Mouse (Mus musculus) mouse trophoblast stem cell (cell line): ENCODE measurements around the gene Lrch3.
"Not testable (repeated sequence)": the region's sequence is repeated elsewhere in the genome, so short reads cannot be mapped to it uniquely, and the experiment has no call there.

Source experiments
- in situ Hi-C, 2 experiments: fragments of 300-500 bp; cut with MseI, MboI; formaldehyde crosslinking; loops; 2 replicates in 1 of 2; 3 replicates in 1 of 2; pipeline ENCODE4 v1.15.1; 2025

Lrch3 gene

DNA sequence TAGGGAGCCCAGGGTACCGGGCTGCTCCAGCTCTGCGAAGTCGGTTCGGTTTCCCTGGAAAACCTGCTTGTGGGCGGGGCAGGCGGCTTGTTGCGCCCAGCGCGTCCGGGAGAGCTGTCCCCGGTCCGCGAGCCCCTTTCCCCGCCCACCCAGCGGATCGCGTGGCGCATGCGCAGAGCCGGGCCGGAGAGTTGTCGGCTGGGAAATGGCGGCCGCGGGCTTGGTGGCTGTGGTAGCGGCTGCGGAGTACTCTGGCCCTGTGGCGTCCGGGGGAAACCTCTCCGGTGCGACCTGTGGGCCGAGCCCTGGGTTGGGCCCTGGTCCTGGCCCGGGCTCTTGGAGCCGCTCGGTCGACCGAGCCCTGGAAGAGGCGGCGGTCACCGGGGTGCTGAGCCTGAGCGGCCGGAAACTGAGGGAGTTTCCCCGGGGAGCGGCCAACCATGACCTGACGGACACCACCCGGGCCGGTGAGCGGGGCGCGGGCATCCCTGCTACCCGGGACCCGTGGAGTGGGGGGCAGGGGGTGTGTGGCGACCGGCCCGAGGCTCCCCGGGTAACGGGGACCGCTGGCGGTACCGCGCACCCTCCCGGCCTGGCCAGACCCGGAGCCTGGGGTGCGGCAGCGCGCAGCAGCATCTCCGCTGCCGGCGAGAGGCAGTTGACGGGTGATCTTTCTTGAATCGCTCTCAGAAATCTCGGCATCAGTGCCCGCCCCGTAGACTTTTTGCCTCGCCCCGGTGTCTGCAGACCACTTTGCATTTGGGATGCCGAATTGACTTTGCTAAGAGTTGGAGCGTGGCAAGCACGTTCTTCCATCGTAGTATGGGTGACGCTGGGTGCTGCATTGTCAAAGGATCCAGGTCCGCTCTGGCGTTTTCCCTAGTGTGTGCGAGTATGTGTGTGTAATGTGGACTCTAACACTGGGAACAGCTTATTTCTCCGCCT is at the start of gene Lrch3:
TSS of gene Lrch3 (plus strand) at position 164 of the 945 bp plus-strand sequence.
- in situ Hi-C loops = no loop called here

DNA sequence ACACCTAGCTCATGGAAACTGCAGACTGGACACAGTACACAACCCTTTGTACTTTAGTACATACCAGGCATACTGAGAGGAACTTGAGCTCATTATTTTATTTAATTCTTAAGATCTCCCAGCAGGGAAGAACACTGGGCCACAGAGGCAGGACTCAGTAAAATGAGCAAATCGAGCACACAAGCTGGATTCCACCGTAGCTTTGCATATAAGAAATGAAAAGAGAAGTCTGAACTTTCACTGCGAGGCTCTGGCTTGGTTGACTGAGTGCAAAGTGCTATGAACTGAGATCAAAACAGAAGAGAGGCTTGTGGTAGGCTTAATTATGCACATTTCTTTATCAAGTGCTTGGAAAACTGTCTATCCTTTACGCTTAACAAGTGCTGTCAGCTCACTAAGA is 48.5 kb upstream of the Lrch3 start:
- in situ Hi-C loops = no loop called here

DNA sequence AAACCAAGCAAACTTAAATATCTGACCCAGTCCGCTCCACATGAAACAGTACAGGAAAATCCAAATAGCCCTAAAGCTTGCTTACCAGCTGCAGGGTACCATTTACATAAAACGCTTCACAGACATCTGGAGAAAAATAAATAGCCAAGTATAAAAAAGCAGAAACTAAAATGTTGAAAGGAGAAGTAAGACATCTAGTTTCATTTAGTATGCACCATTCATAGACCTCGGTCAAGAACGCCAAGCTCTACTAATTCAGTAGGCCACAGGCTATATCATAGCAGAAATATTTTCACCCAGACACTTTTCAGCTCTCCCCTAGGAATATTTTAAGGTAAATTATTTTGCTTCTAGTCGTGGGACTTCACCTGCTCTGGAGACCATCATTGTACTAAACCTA is 47.2 kb upstream of the Lrch3 start:
- in situ Hi-C loops = no loop called here

DNA sequence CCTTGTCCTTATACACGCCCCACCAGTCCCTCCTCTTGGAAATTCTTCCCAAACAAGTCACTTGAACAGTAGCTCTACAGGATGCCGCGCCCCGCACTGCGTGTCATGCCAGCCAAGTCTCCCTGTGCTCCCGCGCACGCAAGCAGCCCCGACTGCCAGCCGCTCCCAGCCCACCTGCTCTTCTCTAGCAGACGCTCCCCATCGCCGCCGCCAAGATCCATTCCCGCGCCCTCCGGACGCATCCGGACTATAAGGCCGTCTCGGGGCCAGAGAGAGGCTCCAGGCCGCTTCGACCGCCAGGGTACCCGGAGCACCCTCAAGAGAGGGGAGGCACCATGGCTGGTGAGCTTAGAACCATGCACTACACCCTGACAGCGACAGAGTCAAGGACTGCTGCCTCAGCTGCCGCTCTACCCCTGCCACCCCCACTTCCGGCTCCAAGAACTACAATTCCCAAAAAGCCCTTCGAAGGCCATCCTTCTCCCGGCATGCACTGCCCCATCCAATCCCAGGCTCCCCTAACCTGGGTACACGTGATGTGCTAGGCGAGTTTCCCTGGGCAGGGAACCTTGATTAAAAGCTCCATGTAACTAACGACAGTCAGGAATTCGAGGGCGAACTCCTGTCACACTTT is 45.9 kb upstream of the Lrch3 start:
- in situ Hi-C loops = no loop called here

DNA sequence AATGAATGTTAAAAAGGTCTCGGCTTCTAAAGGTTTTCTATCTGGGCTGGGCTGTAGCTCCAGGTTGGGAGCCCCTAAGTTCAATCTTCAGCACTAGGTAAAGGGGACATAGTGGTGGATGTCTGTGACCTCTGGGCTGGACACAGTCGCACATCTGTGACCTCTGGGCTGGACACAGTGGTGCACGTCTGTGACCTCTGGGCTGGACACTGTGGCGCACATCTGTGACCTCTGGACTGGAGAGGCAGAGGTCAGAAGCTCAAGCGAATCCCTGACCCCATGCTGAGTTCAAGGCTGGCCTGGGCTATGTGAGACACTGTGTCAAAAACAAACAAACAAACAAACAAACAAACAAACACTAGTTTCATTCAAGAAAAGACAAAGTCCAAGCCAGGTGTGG is 43.7 kb upstream of the Lrch3 start:
- in situ Hi-C loops = no loop called here

DNA sequence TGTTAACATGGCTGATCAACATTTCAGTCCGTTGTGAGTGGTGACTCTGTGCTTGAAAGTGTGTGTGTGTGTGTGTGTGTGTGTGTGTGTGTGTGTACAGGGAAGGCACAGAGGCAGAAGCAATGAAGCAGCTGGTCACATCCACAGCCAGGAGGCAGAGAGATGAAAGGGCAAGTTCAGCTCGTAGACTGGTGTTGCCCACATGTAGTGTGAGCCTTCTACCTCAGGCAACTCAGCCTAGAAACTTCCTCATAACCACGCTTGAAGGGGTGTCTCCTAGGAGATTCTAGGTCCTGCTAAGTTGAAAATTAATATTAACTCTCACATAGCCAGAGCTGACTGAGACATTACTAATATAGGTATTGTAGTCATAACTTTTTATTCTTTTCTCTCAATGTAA is 40.5 kb upstream of the Lrch3 start:
- in situ Hi-C loops = no loop called here

DNA sequence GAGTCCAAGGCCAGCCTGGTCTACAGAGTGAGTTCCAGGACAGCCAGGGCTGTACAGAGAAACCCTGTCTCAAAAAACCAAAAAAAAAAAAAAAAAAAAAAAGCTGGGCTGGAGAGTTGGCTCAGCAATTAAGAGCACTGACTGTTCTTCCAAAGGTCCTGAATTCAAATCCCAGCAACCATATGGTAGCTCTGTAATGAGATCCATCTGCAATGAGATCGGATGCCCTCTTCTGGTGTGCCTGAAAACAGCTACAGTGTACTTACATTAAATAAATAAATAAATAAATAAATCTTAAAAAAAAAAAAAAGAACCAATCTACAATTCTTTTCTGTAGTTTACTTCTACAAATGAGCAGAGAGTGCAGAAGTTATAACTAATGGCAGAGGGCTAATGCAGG is 38.6 kb upstream of the Lrch3 start:
- in situ Hi-C loops = not testable (repeated sequence)

DNA sequence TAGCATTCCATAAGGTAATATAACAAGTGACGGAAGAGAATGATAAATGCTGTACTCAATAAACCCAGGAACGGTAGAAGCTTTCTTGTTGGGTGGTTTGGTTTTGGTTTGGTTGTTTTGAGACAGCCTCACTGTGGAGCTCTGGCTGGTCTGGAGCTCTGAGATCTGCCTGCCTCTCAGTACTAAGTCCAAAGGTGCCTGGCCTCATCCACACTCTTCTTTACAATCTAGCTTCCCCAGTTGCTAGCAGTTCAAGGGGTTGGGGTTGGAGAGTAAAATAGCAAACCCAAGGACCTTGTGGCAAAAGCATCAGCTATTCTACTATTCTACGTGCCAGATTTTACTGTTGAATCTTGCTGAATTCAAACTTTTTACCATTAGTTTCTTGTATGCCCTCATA is 38.1 kb upstream of the Lrch3 start:
- in situ Hi-C loops = no loop called here

DNA sequence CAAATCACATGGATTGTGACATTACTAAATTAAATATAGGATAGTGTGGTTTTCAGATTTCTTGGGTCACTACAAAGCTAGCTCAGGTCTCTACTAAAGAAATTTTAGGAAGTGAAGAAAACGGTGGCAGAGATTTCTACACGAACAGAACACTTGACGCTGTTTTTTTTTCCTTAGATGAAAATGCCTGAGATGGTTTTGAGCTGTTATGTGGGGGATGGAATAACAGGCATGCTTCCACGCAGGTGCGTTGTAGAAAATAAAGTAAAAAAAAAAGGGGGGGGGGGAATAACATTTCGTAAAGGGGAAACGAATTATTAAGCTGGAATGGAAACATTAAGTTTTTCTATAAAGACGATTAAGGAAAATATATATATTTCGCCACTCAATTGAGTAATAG is 37.1 kb upstream of the Lrch3 start:
- in situ Hi-C loops = no loop called here

DNA sequence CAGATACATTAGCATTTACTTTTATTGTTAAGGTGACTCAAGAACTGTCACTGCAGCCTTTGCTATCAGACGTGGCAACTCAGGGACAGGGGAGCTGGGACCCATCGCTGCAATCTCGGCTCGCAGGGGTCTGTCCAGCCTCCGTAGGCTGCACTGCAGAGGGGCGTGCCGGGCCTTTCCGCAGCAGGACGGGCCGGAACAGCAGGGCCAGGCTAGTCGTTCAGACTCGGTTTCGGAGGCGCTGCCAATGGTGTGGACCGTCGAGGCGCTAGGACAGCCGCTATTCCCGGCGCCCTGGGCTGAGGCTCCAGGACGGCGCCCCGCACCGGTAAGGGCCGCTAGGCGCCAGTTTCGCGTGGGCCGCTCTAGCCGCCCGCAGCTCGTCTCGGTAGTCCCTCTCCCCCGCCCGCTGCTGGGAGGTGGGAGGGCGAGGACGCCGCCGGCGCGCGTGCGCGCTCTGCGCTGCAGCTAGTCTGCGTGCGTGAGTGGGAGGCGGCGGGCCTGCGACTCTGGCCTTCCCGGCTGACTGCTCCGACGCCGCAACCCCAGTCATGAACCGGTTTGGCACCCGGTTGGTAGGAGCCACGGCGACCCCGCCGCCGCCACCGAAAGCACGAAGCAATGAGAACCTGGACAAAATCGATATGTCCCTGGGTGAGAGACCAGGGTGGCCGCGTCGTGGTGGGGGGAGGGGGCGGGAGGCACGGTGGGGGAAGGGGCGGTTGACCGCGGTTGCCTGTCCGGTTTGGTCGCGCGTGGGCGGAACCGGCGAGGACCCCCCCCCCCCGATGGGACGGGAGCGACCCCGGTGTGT is 36.4 kb upstream of the Lrch3 start, which contains the start of the genes Fyttd1 and Rubcn:
TSS of gene Fyttd1 (plus strand) at position 158 of the 814 bp plus-strand sequence.
TSS of gene Rubcn (minus strand) at position 424 of the 814 bp plus-strand sequence.
- in situ Hi-C loops = no loop called here

DNA sequence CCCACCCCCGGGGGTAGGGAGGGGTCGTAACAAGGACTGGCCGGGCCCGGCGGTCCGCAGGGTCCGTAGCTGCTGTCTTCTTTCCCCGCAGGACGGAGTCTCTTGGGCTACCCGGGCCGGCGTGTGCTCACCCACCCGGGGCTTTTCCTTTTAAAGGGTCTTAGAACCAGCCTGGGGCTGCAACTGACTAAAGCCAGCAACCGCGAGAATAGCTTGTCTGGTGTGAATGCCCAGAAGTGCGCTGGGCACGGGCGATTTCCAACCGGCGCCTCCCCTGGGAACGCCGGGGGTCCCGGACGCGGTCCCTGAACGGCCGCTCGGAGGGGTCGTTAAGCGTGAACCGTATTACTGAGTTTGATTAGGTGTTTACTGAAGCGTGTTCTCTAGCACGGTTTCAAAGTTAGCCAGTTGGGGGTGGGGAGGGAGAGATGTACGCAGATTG is 35.7 kb upstream of the Lrch3 start:
- in situ Hi-C loops = no loop called here

DNA sequence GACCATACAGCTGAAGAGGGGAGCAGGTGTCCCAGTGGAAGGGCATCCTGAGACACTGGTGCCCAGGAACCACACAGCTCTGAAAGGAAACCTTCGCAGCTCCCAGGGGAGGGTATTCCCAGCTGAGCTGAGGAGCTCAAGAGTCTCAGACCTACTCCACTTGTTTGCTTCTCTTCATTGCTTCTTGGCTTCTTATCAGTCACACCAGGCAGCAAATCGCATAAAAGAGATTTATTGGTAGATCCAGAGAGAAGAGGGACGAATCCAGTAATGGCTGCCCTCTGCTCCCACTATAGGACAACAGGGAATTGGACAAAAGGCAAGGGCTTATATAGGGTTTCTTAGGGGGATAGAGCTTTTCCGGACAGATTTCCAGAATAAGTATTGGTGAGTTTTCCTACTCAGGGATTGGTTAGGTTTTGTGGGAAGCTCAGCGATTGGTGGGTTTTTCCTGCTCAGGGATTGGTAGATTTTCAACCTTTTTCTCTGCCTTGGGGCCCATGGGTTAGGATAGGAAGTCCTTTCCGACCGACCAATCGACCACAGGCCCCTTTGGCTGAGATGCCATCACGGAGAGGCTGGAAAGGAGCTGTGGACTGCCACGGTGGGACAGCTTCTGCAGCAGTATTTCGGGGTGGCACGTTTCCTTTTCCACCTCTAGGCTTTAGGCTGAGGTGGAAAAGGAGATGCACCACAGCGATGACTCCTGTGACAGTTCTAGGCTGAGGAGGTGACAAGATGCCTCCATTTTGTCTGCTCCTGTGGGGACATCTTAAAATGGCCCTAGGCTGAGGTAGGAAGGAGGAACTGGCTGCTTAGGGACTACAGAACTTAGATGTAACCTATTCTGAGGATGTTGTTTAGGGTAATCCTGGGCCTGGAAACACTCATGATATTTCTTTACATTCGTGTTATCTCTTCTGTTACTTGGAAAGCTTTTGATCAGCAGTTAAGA is 34.7 kb upstream of the Lrch3 start:
- in situ Hi-C loops = no loop called here

DNA sequence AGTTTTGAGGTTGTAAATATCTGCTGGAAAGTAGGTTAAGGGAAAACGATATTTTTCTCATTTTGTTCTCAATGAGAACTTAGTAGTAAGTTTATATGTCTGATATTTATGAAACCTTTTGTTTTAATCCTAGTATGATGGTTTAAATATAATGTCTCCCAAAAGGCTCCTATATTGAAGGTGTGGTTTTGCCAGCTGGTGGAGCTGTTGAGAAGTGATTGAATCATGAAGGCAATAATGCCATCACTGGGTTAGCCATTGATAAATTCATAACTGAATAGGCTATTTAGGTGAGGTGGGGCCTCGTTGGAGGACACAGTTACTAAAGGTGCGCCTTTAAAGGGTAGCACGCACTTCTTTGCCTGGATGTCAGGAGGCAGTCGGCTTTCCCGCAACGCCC is 32.4 kb upstream of the Lrch3 start:
- in situ Hi-C loops = no loop called here

DNA sequence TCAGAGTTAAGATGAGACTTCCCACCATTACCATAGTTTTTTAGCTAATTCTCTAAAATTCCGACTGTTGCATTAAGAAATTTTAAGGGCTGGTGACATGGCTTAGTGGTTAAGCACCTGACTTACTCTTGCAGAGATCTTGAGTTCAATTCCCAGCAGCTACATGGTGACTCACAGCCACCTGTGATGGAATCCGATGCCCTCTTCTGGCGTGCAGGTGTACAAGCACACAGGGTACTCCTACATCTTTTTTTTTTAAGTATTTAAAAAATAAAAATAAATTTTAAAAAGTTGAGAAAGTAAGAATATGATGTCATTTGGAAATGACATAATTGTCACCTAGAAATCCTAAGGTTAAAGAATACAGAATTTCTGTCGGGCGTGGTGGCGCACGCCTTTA is 25.9 kb upstream of the Lrch3 start:
- in situ Hi-C loops = loop anchor here (5.0 kb wide), 1 partner anchor 76 kb away; the partner anchor contains the start of gene Smbd1 (in 2 of the 2)

DNA sequence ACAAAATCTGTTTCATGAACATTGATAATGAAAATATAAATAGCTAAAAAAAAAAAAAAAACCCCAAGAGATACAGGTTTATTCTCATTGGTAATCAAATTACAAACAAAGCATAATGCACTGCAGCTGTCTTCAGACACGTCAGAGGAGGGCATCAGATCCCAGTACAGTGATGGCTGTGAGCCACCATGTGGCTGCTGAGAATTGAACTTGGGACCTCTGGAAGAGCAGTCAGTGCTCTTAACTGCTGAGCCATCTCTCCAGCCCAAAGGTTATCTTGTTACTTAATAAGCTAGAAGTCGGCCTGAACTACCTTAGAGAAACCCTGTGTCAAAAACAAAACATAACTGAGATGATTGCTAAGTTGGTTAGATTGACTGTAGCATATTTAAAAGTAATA is 24.0 kb upstream of the Lrch3 start:
- in situ Hi-C loops = loop anchor here (5.0 kb wide), 1 partner anchor 78 kb away; the partner anchor contains the start of gene Smbd1 (in 2 of the 2)

DNA sequence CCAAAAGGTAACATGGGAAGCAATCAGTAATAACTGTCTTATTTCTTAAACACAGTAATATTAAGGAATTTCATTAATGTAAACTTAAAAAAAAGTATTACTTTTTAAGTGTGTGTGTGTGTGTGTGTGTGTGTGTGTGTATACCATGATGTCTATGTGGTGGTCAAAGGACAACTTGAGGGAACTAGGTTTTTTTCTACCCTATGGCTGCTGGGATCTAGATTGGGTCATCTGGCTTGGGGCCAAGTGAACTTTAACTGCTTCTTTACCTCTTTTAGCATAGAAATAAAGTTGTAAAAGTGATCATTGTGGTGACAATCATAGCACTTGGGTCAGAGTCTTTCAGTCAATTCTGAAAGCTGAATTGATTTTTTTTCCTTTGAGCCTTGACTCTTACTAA is 17.8 kb upstream of the Lrch3 start:
- in situ Hi-C loops = no loop called here

DNA sequence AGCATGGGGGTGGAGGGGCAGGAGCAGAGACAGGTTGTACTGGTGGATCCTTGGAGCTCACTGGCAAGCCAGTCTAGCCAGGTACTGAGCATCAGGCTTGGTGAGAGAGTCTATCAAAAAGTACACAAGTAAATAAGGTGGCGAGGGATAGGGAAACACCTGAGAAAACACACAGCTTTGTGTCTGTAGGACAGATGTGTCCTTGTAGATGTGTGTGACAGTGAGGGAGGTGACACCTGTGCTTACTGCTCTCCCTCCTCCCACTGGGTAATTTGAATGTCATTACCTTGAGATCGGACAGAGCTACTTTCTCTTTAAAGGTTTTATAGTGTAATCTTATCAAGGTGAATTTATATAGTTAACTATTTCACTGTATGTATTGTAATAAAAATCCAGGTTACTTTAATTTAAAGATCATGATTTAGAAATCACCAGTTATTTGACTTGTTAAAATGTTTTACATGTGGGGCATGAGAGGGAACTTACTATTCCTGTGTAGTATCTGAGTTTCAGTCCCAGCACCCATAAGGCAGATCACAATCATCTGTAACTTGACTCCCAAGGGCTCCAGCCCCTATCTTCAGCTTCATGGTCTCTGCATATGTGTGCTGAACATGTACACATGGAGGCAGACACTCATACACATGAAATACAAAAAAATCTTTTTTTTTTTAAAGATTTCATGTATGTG is 12.4 kb upstream of the Lrch3 start:
- in situ Hi-C loops = no loop called here

DNA sequence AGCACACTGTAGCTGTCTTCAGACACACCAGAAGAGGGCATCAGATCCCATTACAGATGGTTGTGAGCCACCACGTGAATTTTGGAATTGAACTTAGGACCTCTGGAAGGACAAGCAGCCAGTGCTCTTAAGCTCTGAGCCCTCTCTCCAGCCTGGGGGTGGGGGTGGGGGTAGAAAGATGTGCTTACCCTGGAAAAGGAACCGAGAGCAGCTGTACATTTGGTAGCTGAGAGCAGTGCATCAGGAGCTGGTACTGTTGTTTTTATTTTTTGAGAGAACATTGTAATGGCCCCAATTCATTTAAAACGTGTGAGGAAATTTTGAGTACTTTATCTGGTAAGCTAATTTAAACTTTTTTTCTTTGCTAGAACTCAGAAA is 11.9 kb upstream of the Lrch3 start:
- in situ Hi-C loops = no loop called here

DNA sequence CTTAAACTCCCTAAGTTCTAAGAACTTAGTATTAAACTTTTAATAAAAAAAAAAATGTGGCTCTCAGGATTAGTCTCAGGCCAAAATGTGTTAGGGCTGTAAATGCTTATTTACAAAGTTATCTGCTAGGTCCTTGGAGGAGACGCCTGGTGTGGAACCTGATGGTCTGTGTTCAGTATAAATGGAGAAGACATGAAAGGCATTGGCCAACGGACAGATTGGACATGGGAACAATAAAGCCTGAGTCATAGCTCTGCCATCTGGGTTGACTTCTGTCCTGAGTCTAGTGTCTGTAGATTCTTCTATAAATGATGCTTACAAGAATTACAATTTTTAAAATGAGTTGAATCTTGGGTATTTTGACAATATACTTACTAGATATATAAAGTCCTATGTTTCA is 7.7 kb upstream of the Lrch3 start:
- in situ Hi-C loops = no loop called here

DNA sequence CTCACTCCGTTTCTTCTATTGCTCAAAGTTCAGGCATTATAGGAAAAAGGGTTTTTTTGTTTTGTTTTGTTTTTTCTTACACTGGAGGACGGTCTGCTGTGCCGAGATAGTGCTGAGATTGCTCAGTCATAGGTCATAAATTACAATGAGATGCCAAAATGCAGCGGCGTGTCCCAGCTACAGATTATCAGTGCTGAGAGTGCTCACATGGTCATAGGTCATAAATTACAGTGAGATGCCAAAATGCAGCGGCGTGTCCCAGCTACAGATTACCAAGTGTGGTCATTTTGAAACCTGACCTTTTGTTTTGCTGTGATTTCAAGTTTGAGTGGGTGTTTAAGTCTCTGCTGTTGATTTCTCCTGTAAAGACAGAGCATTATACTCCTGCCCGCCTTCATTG is 7.2 kb upstream of the Lrch3 start:
- in situ Hi-C loops = no loop called here
